Mouse (Mus musculus): ENCODE measurements around the gene Slc25a22.

DNA sequence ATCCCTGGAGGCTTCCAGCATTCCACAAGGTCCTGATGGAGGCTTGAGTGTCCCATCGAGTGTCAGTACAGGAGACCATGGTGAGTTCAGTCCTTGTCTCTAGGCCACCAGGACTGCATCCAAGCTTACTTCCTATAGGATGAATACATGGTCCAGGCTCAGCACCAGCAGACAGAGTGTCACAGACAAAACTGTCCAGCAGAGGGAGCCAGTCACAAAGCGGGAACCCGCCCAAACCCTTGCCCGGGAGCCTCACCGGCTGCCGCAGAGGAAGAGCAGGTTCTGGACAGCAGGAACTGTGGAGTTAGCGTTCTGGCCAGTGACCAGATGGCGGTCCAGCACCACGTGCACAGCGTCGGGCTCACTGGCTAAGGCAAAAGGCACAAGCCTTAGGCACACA lies 28.9 kb downstream of the Slc25a22 start:
- TF ChIP-seq POLR2A (IDR thresholded peaks at IDR 0.05; ENCODE audit: borderline replicate concordance, control insufficient read depth, low read depth, low read length) (no peak), CTCF (IDR thresholded peaks at IDR 0.05; ENCODE audit: control insufficient read depth, insufficient read depth, low read length) (peak; percentile 92)

All from bone marrow, adult 2 months (tissue).